Mouse (Mus musculus): Measurements from ENCODE around the gene 1700092M07Rik. TPM values are rescaled to one million over a fixed set of nuclear protein-coding genes. Genes with fewer than 3 reads are reported as not detected.
A peak's percentile ranks its signal among the peaks of the same experiment; 100 is the strongest.

1700092M07Rik gene
- 1 to 10 TPM in 10 of 26 experiments, not detected in 16; 2.8 to 8.1 (median 3.6) TPM for total RNA-seq (2018; cell fraction: chromatin; rRNA removed)
- total RNA-seq (2018; cell fraction: cytosol; rRNA removed): not detected
- 1 to 10 TPM in 4 of 26 experiments, not detected in 22; 2.2 to 3.7 (median 2.5) TPM for total RNA-seq (2018; cell fraction: nucleus; rRNA removed)
- polyA plus RNA-seq (2018): not detected in 3 replicates

DNA sequence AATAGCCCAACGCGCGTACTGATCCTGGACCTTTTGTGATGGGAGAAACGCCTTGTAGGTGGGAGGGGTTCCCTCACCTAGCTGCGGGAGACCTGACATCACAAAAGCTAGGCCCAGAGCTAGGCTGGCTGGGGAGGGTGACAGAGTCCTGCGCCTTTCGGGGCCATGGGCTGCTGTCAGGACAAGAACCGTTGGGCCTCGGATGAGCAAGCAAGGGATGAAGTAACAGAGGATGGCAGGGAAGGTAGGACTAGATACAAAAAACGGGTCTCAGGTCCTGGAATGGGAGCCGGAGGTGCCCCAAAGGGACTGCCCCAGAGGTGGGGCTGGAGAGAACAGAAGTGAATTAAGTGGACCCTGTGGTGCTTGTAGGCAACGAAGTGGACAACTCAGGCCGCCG is at the start of gene 1700092M07Rik:
1700092M07Rik (plus strand) TSS at position 116 of the 400 bp plus-strand sequence.
- WGBS (ENCODE audit: missing documents): 85% methylated on average over 14 of the region's 14 CpGs
- Histone ChIP-seq H3K79me2 (ENCODE audit: inconsistent target) (peaks cover 67% of the 10 kb centered on the region), H3K4me3 (ENCODE audit: inconsistent target) (peak within 1 kb of the TSS; percentile 99), H3K27ac (peak within 1 kb of the TSS; percentile 91), H3K36me3 (ENCODE audit: inconsistent target) (peaks cover 33% of the 10 kb centered on the region)

DNA sequence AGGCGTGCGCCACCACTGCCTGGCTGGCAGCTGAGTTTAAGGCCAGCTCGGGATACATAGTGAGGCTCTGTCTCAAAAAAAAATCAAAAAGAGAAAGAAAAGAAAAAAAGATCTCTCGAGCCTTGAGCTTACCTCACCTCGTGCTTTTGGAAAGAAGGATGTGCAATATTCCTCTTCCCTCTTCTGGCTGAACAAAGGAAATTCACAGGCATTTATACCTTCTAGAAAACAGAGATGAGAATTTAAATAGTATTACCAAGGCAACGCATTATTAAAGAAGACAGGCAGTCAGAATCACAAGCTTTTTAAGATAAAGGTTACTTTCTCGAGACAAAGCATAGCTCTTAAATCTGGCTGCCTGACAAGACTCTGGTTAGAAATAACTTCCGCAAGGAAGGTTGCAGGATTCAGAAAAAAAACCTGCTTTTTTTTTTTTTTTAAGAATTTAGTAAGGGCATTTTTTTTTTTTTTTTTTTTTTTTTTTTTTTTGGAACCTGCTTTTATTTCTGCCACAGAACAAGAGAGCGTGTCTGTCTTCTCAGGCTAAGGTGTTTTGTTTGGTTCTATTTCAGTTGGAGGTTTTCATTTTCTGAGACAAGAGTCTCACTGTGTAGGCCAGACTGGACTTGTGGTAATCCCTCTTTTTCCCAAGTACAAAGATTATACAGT is 48.5 kb upstream of the 1700092M07Rik start:
- Histone ChIP-seq H3K79me2 (ENCODE audit: inconsistent target) (no peaks in the 10 kb centered on the region), H3K27ac (no peak overlapping the region), H3K36me3 (ENCODE audit: inconsistent target) (no peaks in the 10 kb centered on the region), H3K4me3 (ENCODE audit: inconsistent target) (no peak overlapping the region)
- WGBS (ENCODE audit: missing documents): 56% methylated on average over 8 of the region's 9 CpGs

DNA sequence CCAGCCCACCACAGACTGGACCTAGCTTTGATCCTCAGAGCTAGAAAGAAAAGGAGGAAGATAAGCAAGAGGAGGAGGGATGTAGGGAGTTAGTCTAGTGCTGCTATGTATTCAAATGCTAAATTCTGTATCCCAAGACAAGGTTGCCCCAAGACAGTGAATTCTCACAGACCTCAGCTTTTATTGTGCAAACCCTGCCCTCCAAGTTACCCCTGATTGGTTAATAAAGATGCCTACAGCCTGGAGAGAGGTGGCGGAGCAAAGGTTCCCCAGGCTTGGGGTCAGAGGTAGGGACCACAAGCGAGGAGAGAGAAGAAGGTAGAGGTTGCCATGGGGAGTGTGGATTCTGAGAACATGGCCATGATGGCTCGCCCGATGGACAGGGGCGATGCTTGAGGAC is 47.8 kb upstream of the 1700092M07Rik start:
- Histone ChIP-seq H3K79me2 (ENCODE audit: inconsistent target) (no peaks in the 10 kb centered on the region), H3K4me3 (ENCODE audit: inconsistent target) (no peak overlapping the region), H3K27ac (no peak overlapping the region), H3K36me3 (ENCODE audit: inconsistent target) (no peaks in the 10 kb centered on the region)
- WGBS (ENCODE audit: missing documents): 93% methylated on average over 5 of the region's 5 CpGs

DNA sequence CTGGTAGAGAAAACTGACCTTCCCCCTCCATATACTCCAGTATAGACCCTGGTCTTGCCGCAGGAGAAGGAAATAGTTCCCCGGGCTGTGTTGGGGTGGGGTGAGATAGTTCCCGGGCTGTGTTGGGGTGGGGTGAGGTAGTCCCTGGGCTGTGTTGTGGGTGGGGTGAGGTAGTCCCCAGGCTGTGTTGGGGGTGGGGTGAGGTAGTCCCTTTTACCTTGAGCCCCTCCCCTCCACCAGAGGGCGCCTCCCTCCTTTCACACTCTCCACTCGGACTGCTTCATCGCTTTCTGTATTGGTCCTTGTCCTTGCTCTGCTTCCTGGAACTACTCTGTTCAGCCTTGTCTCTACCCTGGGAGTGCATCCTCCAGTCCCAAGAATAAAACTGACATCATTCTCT is 45.2 kb upstream of the 1700092M07Rik start:
- H3K36me3 ChIP-seq (ENCODE audit: inconsistent target): no peaks in the 10 kb centered on the region
- 59% methylated on average over 4 of the region's 6 CpGs for WGBS (ENCODE audit: missing documents)
- H3K79me2 ChIP-seq (ENCODE audit: inconsistent target): no peaks in the 10 kb centered on the region
- no peak overlapping the region for H3K27ac ChIP-seq
- no peak overlapping the region for H3K4me3 ChIP-seq (ENCODE audit: inconsistent target)

DNA sequence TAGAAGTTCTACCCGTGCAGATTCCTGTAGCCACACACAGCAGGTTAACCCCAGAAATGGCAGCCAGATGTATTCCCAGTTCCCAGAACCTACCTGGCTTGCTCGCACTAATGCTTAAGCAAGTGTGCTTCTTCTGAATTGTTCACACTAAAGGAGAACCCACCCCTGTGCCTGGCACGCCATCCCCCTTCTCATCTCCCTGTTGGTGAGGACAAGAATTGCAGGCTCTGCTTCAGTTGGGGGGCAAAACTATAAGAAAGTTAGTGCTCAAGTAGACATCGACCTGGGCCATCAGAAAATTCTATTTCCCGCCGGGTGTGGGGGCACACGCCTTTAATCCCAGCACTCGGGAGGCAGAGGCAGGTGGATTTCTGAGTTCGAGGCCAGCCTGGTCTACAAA is 40.9 kb upstream of the 1700092M07Rik start:
- 84% methylated on average over 9 of the region's 9 CpGs for WGBS (ENCODE audit: missing documents)
- Histone ChIP-seq H3K4me3 (ENCODE audit: inconsistent target) (no peak overlapping the region), H3K36me3 (ENCODE audit: inconsistent target) (no peaks in the 10 kb centered on the region)

DNA sequence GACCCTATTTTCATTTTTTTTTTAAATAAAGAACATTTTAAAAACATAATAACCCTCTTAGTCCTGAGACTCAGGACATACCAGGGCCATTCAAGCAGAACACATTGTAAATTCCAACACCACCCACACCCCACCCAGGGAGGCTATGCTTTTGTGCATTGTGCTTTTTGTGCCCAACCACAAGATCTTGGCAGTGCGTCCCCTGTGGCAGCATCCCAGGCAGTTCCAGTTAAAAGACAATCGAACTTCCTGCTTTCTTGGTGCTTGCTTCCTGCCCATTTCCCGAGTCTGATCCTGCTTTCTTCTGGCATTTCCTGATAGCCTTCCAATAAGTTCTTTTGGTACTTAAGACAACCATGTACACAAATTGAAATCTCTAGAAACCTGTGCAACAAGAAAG is 38.1 kb upstream of the 1700092M07Rik start:
- Histone ChIP-seq H3K36me3 (ENCODE audit: inconsistent target) (peaks cover 2% of the 10 kb centered on the region; the same call in 1 of the 2 replicates), H3K79me2 (ENCODE audit: inconsistent target) (no peaks in the 10 kb centered on the region), H3K4me3 (ENCODE audit: inconsistent target) (no peak overlapping the region), H3K27ac (no peak overlapping the region)
- 29% methylated on average over 3 of the region's 3 CpGs for WGBS (ENCODE audit: missing documents)

More for the DNA sequence above, 40.9 kb upstream of the 1700092M07Rik start:
- Histone ChIP-seq H3K27ac (no peak overlapping the region), H3K79me2 (ENCODE audit: inconsistent target) (no peaks in the 10 kb centered on the region)

DNA sequence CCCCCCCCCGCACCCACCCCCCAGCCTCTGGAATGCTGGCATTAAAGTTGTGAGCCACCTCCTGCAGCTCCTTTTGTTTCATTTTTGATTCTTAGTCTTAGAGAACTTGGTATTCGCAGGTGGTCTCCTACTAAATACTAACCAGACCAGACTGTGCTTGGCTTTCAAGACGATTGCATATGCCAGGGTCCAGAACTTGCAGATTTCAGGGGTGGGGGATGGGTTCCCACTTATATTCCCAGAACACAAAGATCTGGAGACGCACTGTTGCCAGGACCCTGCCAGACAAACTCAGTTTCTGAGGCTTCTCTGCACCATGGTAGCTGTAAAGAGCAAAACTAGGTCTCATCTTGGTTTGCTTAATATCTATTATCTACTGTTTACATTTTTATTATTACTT is 36.9 kb upstream of the 1700092M07Rik start:
- Histone ChIP-seq H3K4me3 (ENCODE audit: inconsistent target) (no peak overlapping the region), H3K27ac (no peak overlapping the region), H3K36me3 (ENCODE audit: inconsistent target) (peaks cover 13% of the 10 kb centered on the region), H3K79me2 (ENCODE audit: inconsistent target) (no peaks in the 10 kb centered on the region)
- WGBS (ENCODE audit: missing documents): 100% methylated on average over 3 of the region's 4 CpGs

DNA sequence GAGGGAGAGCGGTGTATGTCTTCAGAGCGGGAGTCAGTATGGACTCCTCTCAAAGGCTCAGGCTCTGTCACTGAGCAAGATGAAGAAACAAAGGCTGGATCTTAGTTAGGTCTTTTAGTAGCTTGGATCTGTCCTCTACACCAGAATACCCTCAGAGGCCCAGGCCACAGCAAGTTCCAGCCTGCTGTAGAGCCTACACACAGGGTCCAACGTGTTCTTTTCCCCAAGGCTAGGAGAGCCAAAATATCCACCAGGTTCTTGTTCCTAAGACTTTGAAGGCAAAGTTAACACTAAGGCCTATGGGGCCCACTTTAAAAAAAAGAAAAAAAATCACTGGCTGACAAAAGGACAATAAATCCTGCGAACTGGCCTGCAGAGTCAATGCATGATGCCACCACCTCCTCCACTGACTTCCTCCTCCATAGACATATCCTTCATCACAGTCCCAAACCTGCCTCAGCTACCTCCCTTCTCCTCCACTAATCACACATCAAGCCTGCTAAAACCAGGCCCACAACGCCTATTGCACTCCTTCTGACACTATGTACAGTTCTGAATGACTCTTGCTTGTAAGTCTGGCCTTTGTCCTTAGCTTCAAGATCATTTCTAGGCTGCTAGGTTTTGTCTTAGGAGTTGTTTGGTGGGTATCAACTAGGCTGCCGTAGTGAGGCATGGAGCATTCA is 35.4 kb upstream of the 1700092M07Rik start:
- H3K27ac ChIP-seq: no peak overlapping the region
- peaks cover 29% of the 10 kb centered on the region for H3K36me3 ChIP-seq (ENCODE audit: inconsistent target)
- H3K4me3 ChIP-seq (ENCODE audit: inconsistent target): no peak overlapping the region
- H3K79me2 ChIP-seq (ENCODE audit: inconsistent target): peaks cover 14% of the 10 kb centered on the region
- 89% methylated on average over 6 of the region's 6 CpGs for WGBS (ENCODE audit: missing documents)

DNA sequence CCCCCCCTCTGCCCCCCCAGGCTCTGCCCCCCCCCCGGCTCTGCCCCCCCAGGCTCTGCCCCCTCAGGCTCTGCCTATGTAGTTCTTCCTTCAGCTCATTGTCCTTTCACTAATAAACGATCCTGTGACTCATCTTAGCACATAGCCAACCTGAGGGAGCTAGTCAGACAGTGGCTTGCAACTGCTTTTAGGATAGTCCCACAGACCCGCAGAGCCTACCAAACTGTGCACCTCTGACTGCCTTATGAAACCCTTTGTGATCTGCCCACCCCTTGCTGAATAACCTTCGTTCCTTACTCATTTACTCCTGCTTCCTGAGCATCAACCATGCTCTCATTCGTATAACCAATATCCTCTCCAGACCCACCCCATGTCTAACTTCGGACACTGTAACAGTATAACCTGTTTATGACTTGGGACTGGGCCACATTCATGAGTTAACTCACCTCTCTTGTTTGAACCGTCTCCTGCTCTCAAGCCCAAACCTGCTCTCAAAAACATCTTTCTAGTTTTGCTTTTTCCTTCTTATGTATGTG is 34.3 kb upstream of the 1700092M07Rik start:
- no peak overlapping the region for H3K4me3 ChIP-seq (ENCODE audit: inconsistent target)
- H3K36me3 ChIP-seq (ENCODE audit: inconsistent target): peaks cover 39% of the 10 kb centered on the region
- 78% methylated on average over 7 of the region's 7 CpGs for WGBS (ENCODE audit: missing documents)
- peaks cover 24% of the 10 kb centered on the region for H3K79me2 ChIP-seq (ENCODE audit: inconsistent target)
- H3K27ac ChIP-seq: no peak overlapping the region

DNA sequence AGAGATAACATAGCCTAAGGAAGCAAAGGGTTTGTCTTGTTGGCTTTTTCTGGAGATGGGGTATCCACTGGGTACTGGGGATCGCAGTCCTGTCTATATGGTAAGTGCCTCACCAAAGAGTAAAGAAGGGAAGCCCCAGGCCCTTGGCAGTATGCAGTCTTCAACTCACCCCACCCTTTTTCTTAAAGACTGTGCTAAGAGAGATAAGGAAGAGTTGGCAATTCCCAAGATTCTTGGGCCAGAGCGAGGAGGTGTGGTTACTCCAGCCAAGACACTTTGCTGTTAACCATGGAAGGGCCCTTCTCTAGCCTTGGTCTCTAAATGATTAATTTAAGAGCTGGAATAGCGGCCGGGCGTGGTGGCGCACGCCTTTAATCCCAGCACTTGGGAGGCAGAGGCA is 33.6 kb upstream of the 1700092M07Rik start:
- H3K36me3 ChIP-seq (ENCODE audit: inconsistent target): peaks cover 44% of the 10 kb centered on the region
- H3K79me2 ChIP-seq (ENCODE audit: inconsistent target): peaks cover 32% of the 10 kb centered on the region
- no peak overlapping the region for H3K4me3 ChIP-seq (ENCODE audit: inconsistent target)
- no peak overlapping the region for H3K27ac ChIP-seq
- WGBS (ENCODE audit: missing documents): 90% methylated on average over 4 of the region's 7 CpGs

DNA sequence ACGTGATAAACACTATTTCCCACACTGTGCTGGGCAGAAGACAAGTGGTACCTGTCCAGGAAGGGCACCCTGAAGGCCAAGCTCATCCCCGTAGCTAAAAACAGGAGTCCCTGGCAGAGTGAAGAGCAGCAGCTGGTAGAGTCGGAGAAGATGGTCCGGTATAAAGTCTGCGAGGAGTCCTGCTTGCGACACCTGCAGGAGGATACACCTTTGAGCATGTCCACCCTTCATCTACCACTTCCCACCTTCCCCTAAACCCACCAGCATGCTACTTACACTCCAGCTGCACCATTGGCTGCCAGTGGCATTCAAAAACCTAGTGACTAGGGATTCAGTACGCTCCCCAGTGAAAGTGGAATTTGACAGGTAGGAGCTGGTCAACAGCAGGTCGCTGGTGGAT is 31.6 kb upstream of the 1700092M07Rik start:
- peaks cover 44% of the 10 kb centered on the region for H3K36me3 ChIP-seq (ENCODE audit: inconsistent target)
- 91% methylated on average over 8 of the region's 8 CpGs for WGBS (ENCODE audit: missing documents)
- H3K79me2 ChIP-seq (ENCODE audit: inconsistent target): peaks cover 50% of the 10 kb centered on the region
- H3K27ac ChIP-seq: no peak overlapping the region
- H3K4me3 ChIP-seq (ENCODE audit: inconsistent target): no peak overlapping the region

DNA sequence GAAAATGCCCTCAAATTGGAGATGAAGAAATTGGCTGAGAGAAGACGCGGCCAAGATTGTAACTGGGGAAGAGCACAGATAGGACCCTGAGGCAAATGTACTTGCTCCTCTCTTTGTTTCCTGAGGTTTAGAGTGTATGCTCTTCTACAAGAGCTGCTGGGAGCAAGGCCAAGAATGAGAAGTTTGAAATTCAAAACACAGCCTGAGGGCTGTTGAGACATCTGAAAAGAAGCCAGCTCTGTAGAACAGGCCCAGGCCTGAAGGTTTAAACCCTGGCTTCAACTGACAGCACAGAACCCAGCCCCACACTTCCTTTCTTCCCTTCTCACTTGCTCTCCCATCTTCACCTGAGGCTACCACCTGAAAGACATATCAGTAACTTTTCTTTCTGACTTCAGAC is 30.5 kb upstream of the 1700092M07Rik start:
- H3K36me3 ChIP-seq (ENCODE audit: inconsistent target): peaks cover 44% of the 10 kb centered on the region
- H3K79me2 ChIP-seq (ENCODE audit: inconsistent target): peaks cover 50% of the 10 kb centered on the region
- no peak overlapping the region for H3K27ac ChIP-seq
- H3K4me3 ChIP-seq (ENCODE audit: inconsistent target): 0 out of 2 replicates have a peak overlapping the region, but pooled peaks have one; percentile 86
- 89% methylated on average over 2 of the region's 2 CpGs for WGBS (ENCODE audit: missing documents)

DNA sequence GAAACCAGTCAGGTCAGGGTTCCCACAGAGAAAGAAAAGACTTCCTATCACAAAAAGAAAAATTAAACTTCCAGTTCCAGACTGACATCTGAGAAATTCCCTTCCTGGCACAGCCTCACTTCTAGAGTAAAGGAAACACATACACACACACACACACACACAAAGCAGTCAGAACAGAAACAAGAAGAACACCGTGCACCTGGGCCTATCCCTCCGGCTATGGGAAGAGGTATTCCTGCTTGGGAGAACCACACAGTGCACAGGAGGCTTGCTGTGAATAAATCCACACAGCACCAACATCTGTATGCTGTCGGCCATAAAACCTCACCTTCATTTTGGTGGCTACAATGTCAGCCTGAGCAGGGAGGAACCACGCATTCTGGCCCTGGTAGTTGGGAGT is 29.0 kb upstream of the 1700092M07Rik start:
- Histone ChIP-seq H3K79me2 (ENCODE audit: inconsistent target) (peaks cover 50% of the 10 kb centered on the region), H3K27ac (peak overlapping the region; percentile 96), H3K4me3 (ENCODE audit: inconsistent target) (peak overlapping the region; percentile 86), H3K36me3 (ENCODE audit: inconsistent target) (peaks cover 44% of the 10 kb centered on the region)
- whole genome bisulfite sequencing (ENCODE audit: missing documents): 39% methylated on average over 4 of the region's 4 CpGs

DNA sequence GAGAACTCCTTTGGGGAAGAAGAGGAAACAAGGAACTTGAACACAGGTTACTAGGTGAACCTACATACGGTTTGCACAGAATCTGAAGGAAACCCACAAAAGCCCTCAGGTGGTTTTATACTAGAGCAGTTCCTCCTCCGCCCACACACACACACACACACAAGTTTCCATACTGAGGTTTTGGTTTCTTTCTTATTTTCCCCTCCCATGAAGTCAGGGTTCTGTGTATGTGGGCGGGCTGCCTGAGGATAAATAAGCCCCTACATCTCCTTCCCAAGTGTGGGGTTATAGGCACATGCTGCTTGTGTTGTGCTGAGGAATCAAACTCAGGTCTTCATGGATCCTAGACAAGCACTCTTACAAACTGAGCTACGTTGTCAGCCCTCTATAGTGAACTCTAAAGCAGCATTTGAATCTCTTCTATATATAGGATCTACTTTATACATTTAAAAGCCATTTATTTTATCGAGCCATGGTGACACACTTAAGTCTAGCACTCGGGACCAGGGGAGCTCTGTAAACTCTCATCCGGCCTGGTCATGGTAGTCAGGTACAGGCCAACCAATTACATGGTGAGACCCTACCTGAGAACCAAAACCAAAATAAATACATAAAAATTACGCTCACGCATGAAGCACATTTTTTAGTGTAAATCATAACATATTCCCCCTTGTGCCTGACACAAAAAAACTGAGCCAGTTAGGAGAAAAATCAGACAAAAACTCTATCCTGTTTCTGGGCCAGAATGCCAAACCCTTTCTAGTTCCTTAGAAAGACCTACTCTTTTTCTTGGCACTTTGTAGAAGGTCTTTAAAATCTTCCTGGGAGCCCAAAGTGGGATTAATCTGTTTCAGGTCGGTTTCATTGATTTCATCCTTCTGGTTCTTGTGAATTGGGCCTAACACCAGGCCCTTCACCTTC is 28.3 kb upstream of the 1700092M07Rik start:
- 24% methylated on average over 10 of the region's 10 CpGs for WGBS (ENCODE audit: missing documents)
- Histone ChIP-seq H3K27ac (peak overlapping the region; percentile 96), H3K79me2 (ENCODE audit: inconsistent target) (peaks cover 50% of the 10 kb centered on the region), H3K4me3 (ENCODE audit: inconsistent target) (peak overlapping the region; percentile 86), H3K36me3 (ENCODE audit: inconsistent target) (peaks cover 44% of the 10 kb centered on the region)

Measured in macrophage (primary cell).